Mouse (Mus musculus) intestine, postnatal 0 days (tissue): ENCODE measurements around the gene Tead1. TPM values are rescaled to one million over a fixed set of nuclear protein-coding genes. Genes with fewer than 3 reads are reported as not detected.
"Not testable (repeated sequence)": the region's sequence is repeated elsewhere in the genome, so short reads cannot be mapped to it uniquely, and the experiment has no call there.

ENCODE experiments used
- ATAC-seq: fragments of 200-750 bp; cut with Nextera tagmentation; 2 replicates; pipeline ENCODE4 v1.8.0; 2017; ENCODE audit warnings: mild to moderate bottlenecking, moderate TSS enrichment, moderate library complexity
- H3K27ac ChIP-seq: fragments of 300-500 bp; sonication (generic); 2 replicates; pipeline ENCODE4 v1.5.1; 2014; ENCODE audit warnings: mild to moderate bottlenecking, low read depth, low read length, moderate library complexity
- H3K27me3 ChIP-seq: fragments of 300-500 bp; sonication (generic); replicated peaks from 2 replicates; pipeline ENCODE4 v1.6.1; 2014; ENCODE audit warnings: low read length, mixed read lengths; ENCODE audit not compliant: control insufficient read depth, insufficient read depth
- H3K36me3 ChIP-seq: fragments of 300-500 bp; sonication (generic); 2 replicates; pipeline ENCODE4 v1.6.1; 2014; ENCODE audit warnings: mild to moderate bottlenecking, moderate library complexity; ENCODE audit not compliant: control insufficient read depth, insufficient read depth
- H3K4me1 ChIP-seq: fragments of 300-500 bp; sonication (generic); replicated peaks from 2 replicates; pipeline ENCODE4 v1.6.1; 2014; ENCODE audit warnings: antibody characterized with exemption, low read length, mixed read lengths; ENCODE audit not compliant: control insufficient read depth, insufficient read depth
- H3K4me2 ChIP-seq: fragments of 300-500 bp; sonication (generic); replicated peaks from 2 replicates; pipeline ENCODE4 v1.6.1; 2014; ENCODE audit warnings: low read depth, mild to moderate bottlenecking, moderate library complexity
- H3K4me3 ChIP-seq: fragments of 300-500 bp; sonication (generic); 2 replicates; pipeline ENCODE4 v1.5.1; 2014; ENCODE audit warnings: low read depth, low read length
- H3K9ac ChIP-seq: fragments of 300-500 bp; sonication (generic); 2 replicates; pipeline ENCODE4 v1.6.1; 2014; ENCODE audit warnings: mild to moderate bottlenecking, low read depth, low read length
- H3K9me3 ChIP-seq: fragments of 300-500 bp; sonication (generic); 2 replicates; pipeline ENCODE4 v1.6.1; 2016; ENCODE audit warnings: mixed run types; ENCODE audit not compliant: control insufficient read depth
- CTCF ChIP-seq: sonication (generic); IDR thresholded peaks from 2 replicates; pipeline ENCODE4 v1.5.1; 2016; ENCODE audit warnings: low read depth, mild to moderate bottlenecking, control low read depth, antibody characterized with exemption, moderate library complexity
- WGBS: fragments of 180-500 bp; shearing (Covaris S2); extraction: QIAGEN DNeasy Blood & Tissue Kit; methylation state at CpG from one replicate; pipeline ENCODE4 v1.1.7; 2014; 5-methylcytosine and 5-hydroxymethylcytosine counted together
- polyA plus RNA-seq: library from polyadenylated mRNA; unstranded; fragments of >200 nt; fragmentation: Nextera tagmentation; extraction: Ambion mirVana; gene quantifications from 2 replicates; pipeline ENCODE4 v1.2.1, GENCODE M21; 2015

Gene Tead1
- polyA plus RNA-seq, 1 experiment from 2014 or later: 7.4 TPM

DNA sequence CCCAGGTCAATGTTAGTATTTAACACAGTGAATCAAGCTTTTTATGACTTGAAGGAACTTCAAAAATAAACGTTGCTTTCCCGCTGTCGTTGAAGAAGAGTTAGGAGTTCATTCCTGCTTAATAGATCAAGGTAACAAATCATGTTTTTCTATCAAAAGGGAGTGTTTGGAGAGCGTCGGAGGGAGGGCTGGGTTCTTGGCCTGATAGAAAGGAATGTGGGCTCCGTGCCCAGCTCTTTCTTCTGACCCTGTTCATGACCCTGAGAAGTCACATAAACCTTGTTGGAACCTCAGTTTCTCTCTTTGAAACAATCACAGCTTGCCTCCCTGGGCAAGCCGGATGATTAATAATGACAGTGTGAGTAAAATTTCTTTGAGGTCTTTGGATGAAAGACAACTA is 251.6 kb downstream of the Tead1 start:
- Histone ChIP-seq H3K4me2 (no peak overlapping the region), H3K4me3 (no peak overlapping the region), H3K9ac (no peak overlapping the region), H3K27me3 (no peaks in the 10 kb centered on the region; the same call in 1 of the 2 replicates), H3K4me1 (0 out of 2 replicates have a peak, but pooled peaks cover 4% of the 10 kb centered on the region), H3K27ac (no peak overlapping the region), H3K9me3 (no peaks in the 10 kb centered on the region), H3K36me3 (no peaks in the 10 kb centered on the region)
- TF ChIP-seq CTCF: no peak
- ATAC-seq: no peak
- 14% methylated on average over 7 of the region's 7 CpGs for whole genome bisulfite sequencing

GRCm38 (mm10) chr7:112935876-112936275 is 256.8 kb downstream of the Tead1 start:
- not testable (repeated sequence) for H3K4me3 ChIP-seq, H3K4me2 ChIP-seq, ATAC-seq, H3K27ac ChIP-seq, H3K4me1 ChIP-seq, H3K36me3 ChIP-seq, H3K27me3 ChIP-seq, H3K9ac ChIP-seq, H3K9me3 ChIP-seq
- WGBS: 74% methylated on average over 5 of the region's 5 CpGs

DNA sequence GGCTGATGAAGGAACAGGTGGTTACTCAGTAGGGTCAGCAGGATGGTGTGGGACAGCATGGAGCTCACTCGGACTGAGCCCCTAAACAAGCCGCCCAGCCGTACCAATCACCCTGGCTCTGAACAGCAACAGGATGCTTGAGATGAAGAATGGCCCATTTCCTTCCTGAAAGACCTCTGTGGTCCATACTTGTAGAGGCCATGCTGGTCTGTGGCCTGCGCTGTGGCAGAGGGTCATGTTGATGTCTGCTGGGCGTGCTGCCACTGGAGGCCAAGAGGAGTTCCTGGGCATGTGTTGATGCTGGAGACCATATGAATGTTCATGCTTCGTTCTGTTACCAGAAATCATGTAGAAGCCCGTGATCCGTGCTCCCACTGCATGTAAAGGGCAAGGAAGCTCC is 258.0 kb downstream of the Tead1 start:
- H3K9me3 ChIP-seq: no peaks in the 10 kb centered on the region
- H3K27me3 ChIP-seq: no peaks in the 10 kb centered on the region
- H3K4me1 ChIP-seq: no peaks in the 10 kb centered on the region
- no peak overlapping the region for H3K27ac ChIP-seq
- no peak overlapping the region for H3K9ac ChIP-seq
- no peak overlapping the region for H3K4me2 ChIP-seq
- no peak for TF ChIP-seq CTCF
- H3K36me3 ChIP-seq: no peaks in the 10 kb centered on the region
- no peak for ATAC-seq
- WGBS: 87% methylated on average over 8 of the region's 8 CpGs
- H3K4me3 ChIP-seq: no peak overlapping the region

DNA sequence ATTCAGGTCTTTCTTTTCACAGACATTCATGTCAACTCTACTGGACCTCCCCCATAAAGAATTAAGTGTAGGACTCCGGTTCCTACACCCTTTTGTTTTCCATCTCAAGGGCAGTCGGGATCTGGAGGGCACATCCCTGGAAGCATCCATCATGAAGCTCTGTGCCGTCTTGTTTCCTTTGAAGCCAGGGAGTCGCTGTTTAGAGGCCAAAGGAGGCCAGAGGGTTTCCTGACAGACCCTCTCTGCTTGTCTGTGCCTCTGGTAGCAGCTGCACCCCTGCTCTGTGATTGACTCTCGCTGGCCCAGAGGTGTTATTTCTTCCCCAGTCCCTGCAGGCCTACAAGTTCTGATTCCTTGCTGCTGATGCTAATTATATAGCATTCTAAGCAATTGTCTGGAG is 259.8 kb downstream of the Tead1 start:
- Histone ChIP-seq H3K4me1 (no peaks in the 10 kb centered on the region), H3K4me3 (no peak overlapping the region), H3K36me3 (no peaks in the 10 kb centered on the region), H3K27ac (no peak overlapping the region), H3K9ac (no peak overlapping the region), H3K9me3 (no peaks in the 10 kb centered on the region), H3K27me3 (no peaks in the 10 kb centered on the region), H3K4me2 (no peak overlapping the region)
- no peak for TF ChIP-seq CTCF
- 42% methylated on average over 5 of the region's 5 CpGs for WGBS
- ATAC-seq: no peak

- no peak overlapping the region for H3K4me3 ChIP-seq
- no peak overlapping the region for H3K9ac ChIP-seq
- H3K36me3 ChIP-seq: no peaks in the 10 kb centered on the region
- 52% methylated on average over 5 of the region's 5 CpGs for WGBS
- no peaks in the 10 kb centered on the region for H3K27me3 ChIP-seq
- H3K4me2 ChIP-seq: no peak overlapping the region
- H3K27ac ChIP-seq: no peak overlapping the region
- ATAC-seq: no peak
- H3K4me1 ChIP-seq: no peaks in the 10 kb centered on the region
- no peaks in the 10 kb centered on the region for H3K9me3 ChIP-seq
- TF ChIP-seq CTCF: no peak
Observed at GRCm38 (mm10) chr7:112942567-112942966, 263.4 kb downstream of the Tead1 start.

DNA sequence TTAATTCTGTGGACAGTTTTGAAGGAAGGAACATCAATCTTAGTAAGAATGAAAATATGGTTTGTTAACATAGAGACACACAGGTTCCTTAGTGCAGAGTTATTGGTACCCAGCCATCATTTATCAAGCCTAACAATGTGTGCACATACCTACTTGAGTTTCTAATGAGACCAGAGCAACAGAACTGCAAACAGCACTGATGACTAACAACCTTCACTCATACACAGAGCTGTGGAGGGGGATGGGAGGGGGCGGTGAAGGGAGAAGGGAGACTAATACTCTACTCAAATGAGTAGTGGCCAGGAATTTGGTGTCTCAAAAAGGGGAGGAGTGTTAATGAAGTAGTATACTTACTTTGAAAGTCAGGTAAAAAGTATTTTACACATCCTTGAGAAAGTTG is 263.9 kb downstream of the Tead1 start:
- no peak overlapping the region for H3K4me2 ChIP-seq
- no peaks in the 10 kb centered on the region for H3K4me1 ChIP-seq
- H3K27ac ChIP-seq: no peak overlapping the region
- ATAC-seq: no peak
- 71% methylated on average over 1 of the region's 1 CpGs for WGBS
- H3K4me3 ChIP-seq: no peak overlapping the region
- H3K36me3 ChIP-seq: no peaks in the 10 kb centered on the region
- TF ChIP-seq CTCF: no peak
- H3K9me3 ChIP-seq: no peaks in the 10 kb centered on the region
- no peaks in the 10 kb centered on the region for H3K27me3 ChIP-seq
- no peak overlapping the region for H3K9ac ChIP-seq

- H3K9me3 ChIP-seq: no peaks in the 10 kb centered on the region
- no peaks in the 10 kb centered on the region for H3K27me3 ChIP-seq
- no peaks in the 10 kb centered on the region for H3K4me1 ChIP-seq
- H3K27ac ChIP-seq: no peak overlapping the region
- 49% methylated on average over 6 of the region's 6 CpGs for WGBS
- no peak overlapping the region for H3K9ac ChIP-seq
- no peak overlapping the region for H3K4me3 ChIP-seq
- no peak for ATAC-seq
- no peaks in the 10 kb centered on the region for H3K36me3 ChIP-seq
- TF ChIP-seq CTCF: no peak
- H3K4me2 ChIP-seq: no peak overlapping the region
Observed at GRCm38 (mm10) chr7:112946706-112947105, 267.6 kb downstream of the Tead1 start.
